Mouse (Mus musculus) heart, embryonic 14.5 days (tissue): ENCODE data around the gene H2afy. TPM values are rescaled to one million over a fixed set of nuclear protein-coding genes. Genes with fewer than 3 reads are reported as not detected.

Source experiments
- ATAC-seq: fragments of 200-750 bp; cut with Nextera tagmentation; 2 replicates; pipeline ENCODE4 v1.8.0; 2017; ENCODE audit warnings: low read depth, moderate TSS enrichment; ENCODE audit not compliant: insufficient number of reproducible peaks, insufficient read depth, low FRiP score
- H3K27ac ChIP-seq, 2 experiments: fragments of 200-500 bp in 1 of 2; fragments of 300-500 bp in 1 of 2; sonication (generic) in 1 of 2; replicated peaks in 1 of 2; 2 replicates each; pipeline ENCODE4 v1.5.1; 2012 to 2014; ENCODE audit warnings: low read depth in 2 of 2, low read length in 2 of 2, control low read depth in 1 of 2, mild to moderate bottlenecking in 1 of 2, mixed read lengths in 1 of 2; ENCODE audit not compliant: control insufficient read depth in 1 of 2, insufficient read depth in 1 of 2
- H3K27me3 ChIP-seq: fragments of 300-500 bp; sonication (generic); 2 replicates; pipeline ENCODE4 v1.6.1; 2014; ENCODE audit warnings: mild to moderate bottlenecking, low read length, control low read depth; ENCODE audit not compliant: control insufficient read depth, insufficient read depth
- H3K36me3 ChIP-seq: fragments of 300-500 bp; sonication (generic); 2 replicates; pipeline ENCODE4 v1.6.1; 2014; ENCODE audit warnings: mild to moderate bottlenecking, control low read depth, low read length, mixed read lengths; ENCODE audit not compliant: control insufficient read depth, insufficient read depth
- H3K4me1 ChIP-seq, 2 experiments: fragments of 200-500 bp in 1 of 2; fragments of 300-500 bp in 1 of 2; sonication (generic) in 1 of 2; 2 replicates each; pipeline ENCODE4 v1.6.1; 2012 to 2014; ENCODE audit warnings: low read length in 2 of 2, control low read depth in 1 of 2, mixed read lengths in 1 of 2; ENCODE audit not compliant: control insufficient read depth in 2 of 2, insufficient read depth in 2 of 2
- H3K4me2 ChIP-seq: fragments of 300-500 bp; sonication (generic); 2 replicates; pipeline ENCODE4 v1.6.1; 2014; ENCODE audit warnings: mild to moderate bottlenecking, low read length
- H3K4me3 ChIP-seq, 2 experiments: fragments of 200-500 bp in 1 of 2; fragments of 300-500 bp in 1 of 2; sonication (generic) in 1 of 2; 2 replicates each; pipeline ENCODE4 v1.5.1; 2012 to 2014; ENCODE audit warnings: low read length in 2 of 2, mild to moderate bottlenecking in 2 of 2, control low read depth in 1 of 2, low read depth in 1 of 2, moderate library complexity in 1 of 2; ENCODE audit not compliant: control insufficient read depth in 1 of 2, insufficient read depth in 1 of 2
- H3K9ac ChIP-seq: fragments of 300-500 bp; sonication (generic); 2 replicates; pipeline ENCODE4 v1.6.1; 2014; ENCODE audit warnings: mild to moderate bottlenecking, low read length
- H3K9me3 ChIP-seq: fragments of 300-500 bp; sonication (generic); 2 replicates; pipeline ENCODE4 v1.6.1; 2016; ENCODE audit warnings: low read length, control low read depth; ENCODE audit not compliant: control insufficient read depth
- WGBS: fragments of 180-500 bp; shearing (Covaris S2); extraction: QIAGEN DNeasy Blood & Tissue Kit; methylation state at CpG from one replicate; pipeline ENCODE4 v1.1.7; 2014; 5-methylcytosine and 5-hydroxymethylcytosine counted together
- polyA plus RNA-seq: library from polyadenylated mRNA; unstranded; fragments of >200 nt; fragmentation: Nextera tagmentation; extraction: Ambion mirVana; gene quantifications from 2 replicates; pipeline ENCODE4 v1.2.1, GENCODE M21; 2014

Gene H2afy
- polyA plus RNA-seq, 1 experiment from 2014 or later: 107 TPM

DNA sequence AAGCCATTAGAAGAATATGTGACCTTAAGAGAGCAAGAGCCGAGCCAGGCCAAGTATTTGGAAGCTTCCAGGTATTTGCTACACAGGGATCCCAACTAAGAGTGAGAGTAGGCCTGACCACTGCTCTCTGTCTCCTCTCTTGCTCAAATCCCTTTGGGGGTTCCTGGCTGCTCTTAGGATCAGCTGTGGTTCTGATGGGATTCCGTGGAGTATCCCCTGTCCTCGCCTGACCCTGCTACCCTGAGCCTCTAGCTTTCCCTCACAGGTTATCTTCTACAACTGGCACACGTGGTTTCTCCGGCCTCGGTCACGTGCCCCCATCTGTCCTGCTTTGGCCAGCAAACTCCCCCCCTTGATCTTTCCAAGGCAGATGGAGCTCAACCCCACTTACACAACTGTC lies 3.2 kb downstream of the H2afy start:
- no peak overlapping the region for H3K27ac ChIP-seq
- H3K4me2 ChIP-seq: peak overlapping the region; percentile 24
- H3K9me3 ChIP-seq: no peaks in the 10 kb centered on the region
- peaks cover 15 to 34% of the 10 kb centered on the region in 2 experiments for H3K4me1 ChIP-seq
- no peak for ATAC-seq
- no peaks in the 10 kb centered on the region for H3K27me3 ChIP-seq
- 55% methylated on average over 7 of the region's 7 CpGs for WGBS
- H3K9ac ChIP-seq: 0 out of 2 replicates have a peak overlapping the region, but pooled peaks have one; percentile 17
- peaks cover 16% of the 10 kb centered on the region for H3K36me3 ChIP-seq
- no peak overlapping the region for H3K4me3 ChIP-seq

DNA sequence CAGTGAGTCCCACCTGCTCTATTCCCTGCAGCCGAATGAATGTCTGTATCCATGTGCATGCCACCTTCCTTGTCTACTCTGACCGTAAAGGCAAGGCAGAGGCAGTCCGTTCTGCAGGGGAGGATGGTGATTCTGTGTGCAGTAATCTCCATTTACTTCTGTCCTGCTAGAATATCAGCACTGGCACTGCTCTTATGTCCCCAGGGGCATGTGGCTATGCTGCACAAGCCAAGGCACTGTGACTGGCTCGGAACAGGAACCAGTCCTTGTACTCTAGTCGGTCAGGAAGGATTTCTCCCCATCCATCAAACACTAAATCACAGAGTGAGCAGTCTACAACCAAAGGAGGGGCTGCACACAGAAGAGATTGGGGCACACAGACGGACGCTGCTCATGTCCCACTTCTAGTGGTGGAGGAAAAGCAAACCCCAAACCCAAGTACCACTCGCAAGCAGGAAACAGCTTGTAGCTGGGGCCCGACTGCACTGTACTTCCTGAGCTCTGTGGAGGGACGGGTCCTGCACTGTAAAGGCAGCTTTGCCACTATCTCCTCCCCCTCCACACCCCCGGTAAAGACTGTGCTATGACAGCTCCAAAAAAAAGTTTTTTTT lies 3.7 kb downstream of the H2afy start:
- no peaks in the 10 kb centered on the region for H3K9me3 ChIP-seq
- H3K27ac ChIP-seq: no peak overlapping the region
- H3K4me3 ChIP-seq: no peak overlapping the region
- no peak for ATAC-seq
- no peaks in the 10 kb centered on the region for H3K27me3 ChIP-seq
- peaks cover 15 to 34% of the 10 kb centered on the region in 2 experiments for H3K4me1 ChIP-seq
- WGBS: 60% methylated on average over 11 of the region's 11 CpGs
- peak overlapping the region; percentile 24 for H3K4me2 ChIP-seq
- peaks cover 21% of the 10 kb centered on the region for H3K36me3 ChIP-seq
- H3K9ac ChIP-seq: no peak overlapping the region

DNA sequence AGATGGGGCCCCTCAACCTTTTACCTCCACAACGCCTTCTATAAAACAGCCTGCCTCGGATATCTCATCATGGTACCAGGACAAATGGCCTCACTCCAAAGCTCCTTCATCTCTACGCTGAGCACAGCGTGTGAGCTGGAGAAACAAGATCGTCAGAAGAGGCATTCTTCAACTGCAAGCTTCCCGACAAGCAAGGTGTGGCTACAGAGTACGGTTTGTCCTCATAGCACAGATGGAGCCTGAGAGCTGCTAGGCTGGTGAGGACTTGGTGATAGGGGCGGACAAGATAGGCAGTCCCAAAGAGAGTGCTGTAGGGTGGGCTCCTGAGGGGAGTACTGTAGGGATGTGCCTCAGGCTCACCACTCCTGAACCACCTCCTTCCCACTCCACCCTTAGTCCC lies 5.6 kb downstream of the H2afy start:
- Histone ChIP-seq H3K9ac (no peak overlapping the region), H3K36me3 (peaks cover 40% of the 10 kb centered on the region), H3K4me3 (no peak overlapping the region), H3K4me1 (peaks cover 12 to 27% of the 10 kb centered on the region in 2 experiments), H3K9me3 (no peaks in the 10 kb centered on the region), H3K27me3 (no peaks in the 10 kb centered on the region), H3K4me2 (no peak overlapping the region), H3K27ac (no peak overlapping the region)
- WGBS: 65% methylated on average over 8 of the region's 8 CpGs
- no peak for ATAC-seq

DNA sequence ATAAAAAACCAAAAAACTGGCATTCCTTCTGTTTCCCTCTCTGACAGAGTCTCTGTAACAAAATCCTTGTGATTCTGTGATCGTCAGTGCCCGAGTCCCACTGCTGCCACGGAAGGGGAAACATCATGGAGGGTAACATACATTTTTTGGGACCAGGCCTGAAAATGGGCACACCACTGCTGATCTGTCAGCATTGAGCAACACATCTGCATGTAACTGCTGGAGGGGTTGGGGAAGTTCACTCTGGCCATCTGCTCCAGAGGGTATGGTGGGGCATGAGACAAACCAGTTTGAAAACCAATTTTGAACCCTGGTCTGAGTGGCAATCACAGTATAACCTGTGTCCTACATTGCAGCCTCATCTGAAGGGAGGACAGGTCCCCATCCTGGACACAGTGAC lies 6.6 kb downstream of the H2afy start:
- Histone ChIP-seq H3K27ac (no peak overlapping the region), H3K4me1 (peaks cover 12 to 27% of the 10 kb centered on the region in 2 experiments), H3K9ac (no peak overlapping the region), H3K4me3 (no peak overlapping the region), H3K9me3 (no peaks in the 10 kb centered on the region), H3K36me3 (peaks cover 50% of the 10 kb centered on the region), H3K4me2 (no peak overlapping the region), H3K27me3 (no peaks in the 10 kb centered on the region)
- ATAC-seq: no peak
- WGBS: 93% methylated on average over 3 of the region's 3 CpGs

DNA sequence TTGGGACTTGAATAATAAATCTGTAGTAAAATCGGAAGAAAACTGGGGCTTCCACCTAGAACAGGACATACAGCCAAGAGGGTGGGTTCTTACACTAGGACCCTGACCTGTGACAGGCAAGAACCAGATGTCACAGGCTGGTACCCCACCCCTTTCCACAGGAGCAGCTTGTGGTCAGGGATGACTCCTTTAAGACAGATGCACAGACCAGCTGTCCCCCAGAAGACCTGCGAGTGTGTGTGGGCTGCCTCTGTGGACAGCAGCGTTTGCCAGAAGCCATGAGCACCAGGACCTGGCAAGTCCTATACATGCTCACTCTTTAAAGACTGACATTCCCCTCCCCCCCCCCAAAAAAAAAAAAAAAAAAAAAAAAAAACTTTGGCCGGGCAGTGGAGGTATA lies 7.1 kb downstream of the H2afy start:
- H3K4me3 ChIP-seq: no peak overlapping the region
- 86% methylated on average over 4 of the region's 4 CpGs for WGBS
- no peak overlapping the region for H3K4me2 ChIP-seq

DNA sequence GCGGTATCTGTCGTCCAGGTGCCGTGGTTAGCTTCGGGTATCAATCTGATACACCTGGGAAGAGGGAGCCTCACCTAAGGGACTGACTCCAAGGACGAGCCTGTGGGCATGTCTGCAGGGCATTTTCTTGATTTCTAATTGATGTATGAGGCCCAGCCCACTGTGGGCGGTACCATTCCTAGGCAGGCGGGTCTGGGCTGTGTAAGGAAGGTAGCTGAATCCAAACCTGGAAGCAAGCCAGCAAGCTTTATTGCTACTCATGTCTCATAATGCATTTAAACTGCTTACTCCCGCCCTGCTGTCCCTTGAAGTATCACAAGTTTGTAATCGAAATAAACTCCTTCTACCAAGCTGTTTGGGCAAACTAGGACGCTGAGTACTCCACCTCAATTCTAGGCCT lies 10.5 kb downstream of the H2afy start:
- Histone ChIP-seq H3K27ac (no peak overlapping the region), H3K4me2 (no peak overlapping the region), H3K27me3 (no peaks in the 10 kb centered on the region), H3K9ac (no peak overlapping the region), H3K9me3 (no peaks in the 10 kb centered on the region), H3K4me3 (no peak overlapping the region), H3K36me3 (peaks cover 89% of the 10 kb centered on the region), H3K4me1 (peaks cover 0 to under 1% of the 10 kb centered on the region in 2 experiments; a peak in 2 of 4 replicates)
- ATAC-seq: no peak
- 92% methylated on average over 10 of the region's 10 CpGs for WGBS

More for the DNA sequence above, 7.1 kb downstream of the H2afy start:
- Histone ChIP-seq H3K27me3 (no peaks in the 10 kb centered on the region), H3K9ac (no peak overlapping the region), H3K9me3 (no peaks in the 10 kb centered on the region), H3K36me3 (peaks cover 56% of the 10 kb centered on the region), H3K27ac (no peak overlapping the region), H3K4me1 (peaks cover 12 to 22% of the 10 kb centered on the region in 2 experiments)
- no peak for ATAC-seq

DNA sequence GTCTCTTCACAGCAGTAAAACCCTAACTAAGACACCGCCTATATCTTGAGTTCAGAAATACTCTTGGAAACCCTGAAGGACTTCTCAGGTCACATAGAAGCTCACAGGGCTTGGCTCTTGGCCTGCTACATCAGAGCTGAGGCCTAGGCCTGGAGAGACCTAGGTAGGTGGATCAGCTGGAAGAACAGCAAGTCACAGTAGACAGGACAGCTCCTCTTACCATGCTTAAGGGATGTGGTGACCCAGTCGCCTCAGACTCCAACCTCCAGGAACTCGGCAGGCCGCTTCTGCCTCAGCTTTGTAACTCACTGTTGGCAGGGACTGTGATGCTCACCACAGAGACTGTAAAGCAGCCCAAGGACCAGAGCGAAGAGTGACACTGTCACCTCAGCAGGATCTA lies 13.1 kb downstream of the H2afy start:
- Histone ChIP-seq H3K4me2 (no peak overlapping the region), H3K4me1 (peaks cover 12 to 15% of the 10 kb centered on the region in 2 experiments), H3K36me3 (peaks cover 82% of the 10 kb centered on the region), H3K27me3 (no peaks in the 10 kb centered on the region), H3K27ac (no peak overlapping the region), H3K9ac (no peak overlapping the region), H3K9me3 (no peaks in the 10 kb centered on the region), H3K4me3 (no peak overlapping the region)
- ATAC-seq: no peak
- WGBS: 92% methylated on average over 5 of the region's 5 CpGs
